Mouse (Mus musculus) inflammation-experienced regulatory T-cells, adult 6 months (primary cell): ENCODE measurements around the gene H6pd. TPM values are rescaled to one million over a fixed set of nuclear protein-coding genes. Genes with fewer than 3 reads are reported as not detected.

ENCODE experiments used
- ATAC-seq: one replicate; pipeline ENCODE4 v1.8.0; 2017
- polyA plus RNA-seq, 3 experiments: library from polyadenylated mRNA; unstranded; fragments of 100-300 nt; shearing (Covaris generic); gene quantifications; one replicate each; pipeline ENCODE4 v1.2.1; 2017

Gene H6pd
- polyA plus RNA-seq, 3 experiments from 2014 or later: 4.1 to 5.9 (median 5.0) TPM

DNA sequence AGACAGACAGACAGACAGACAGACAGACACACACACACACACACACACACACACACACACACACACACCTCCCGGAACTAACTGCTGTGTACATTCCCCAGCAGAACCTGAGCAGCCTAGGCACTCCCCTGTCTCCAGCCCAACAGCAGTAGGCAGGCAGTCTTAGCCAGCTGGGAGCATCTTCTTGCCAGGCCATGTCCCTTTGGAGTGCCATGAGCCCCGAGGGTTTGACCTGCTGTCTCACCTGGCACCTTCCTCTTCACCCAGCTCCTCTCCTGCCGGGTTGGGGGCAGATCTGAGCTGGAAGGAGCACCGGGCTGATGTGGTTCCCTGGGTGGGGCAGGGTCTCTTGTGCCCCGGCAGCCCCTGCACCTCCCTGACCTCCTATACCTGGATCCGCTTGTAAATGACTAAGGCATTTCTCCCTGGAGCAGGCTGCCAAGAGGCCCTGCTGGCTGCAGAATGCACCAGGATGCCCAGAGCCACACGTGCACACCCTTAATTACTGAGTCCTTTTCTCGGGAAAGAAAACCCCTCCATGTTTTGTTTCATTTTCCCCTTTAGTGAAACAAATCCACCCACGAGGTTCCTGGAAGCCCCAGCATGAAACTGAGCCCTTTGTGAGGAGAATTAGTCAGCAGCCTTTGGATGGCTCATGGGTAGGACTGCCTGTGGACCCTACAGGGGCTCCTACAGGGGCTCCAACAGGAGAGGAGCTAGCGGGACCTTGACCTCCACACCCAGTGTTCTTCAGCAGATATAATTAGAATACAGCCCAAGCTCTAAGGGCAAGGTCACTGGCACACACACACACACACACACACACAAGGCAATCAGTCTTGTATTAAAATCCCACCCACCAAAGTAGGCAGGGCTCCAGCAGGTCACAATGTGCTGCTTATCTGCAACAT, 65.7 kb downstream of the H6pd start:
- no peak for ATAC-seq

- no peak for ATAC-seq
These were observed 67.6 kb downstream of the H6pd start for GRCm38 (mm10) chr4:149941067-149941755.

DNA sequence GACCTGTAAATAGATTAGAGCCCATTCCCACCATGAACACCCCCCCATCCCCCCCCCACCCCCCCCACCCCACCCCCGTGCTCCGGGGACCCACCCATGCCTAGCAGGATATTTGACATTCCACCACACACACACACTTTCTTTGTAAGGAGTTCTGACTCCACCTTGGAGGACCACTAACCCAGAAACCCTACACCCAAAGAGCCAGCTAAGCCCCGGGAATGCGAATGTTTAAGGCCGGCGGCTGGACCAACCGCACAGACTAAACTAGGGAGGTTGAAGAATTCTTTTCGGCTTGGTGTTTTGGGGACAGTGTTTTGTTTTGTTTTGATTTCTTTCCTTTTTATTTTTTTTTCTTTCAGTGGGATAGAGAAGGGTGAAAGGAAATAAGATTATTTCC, 70.1 kb downstream of the H6pd start:
- no peak for ATAC-seq

DNA sequence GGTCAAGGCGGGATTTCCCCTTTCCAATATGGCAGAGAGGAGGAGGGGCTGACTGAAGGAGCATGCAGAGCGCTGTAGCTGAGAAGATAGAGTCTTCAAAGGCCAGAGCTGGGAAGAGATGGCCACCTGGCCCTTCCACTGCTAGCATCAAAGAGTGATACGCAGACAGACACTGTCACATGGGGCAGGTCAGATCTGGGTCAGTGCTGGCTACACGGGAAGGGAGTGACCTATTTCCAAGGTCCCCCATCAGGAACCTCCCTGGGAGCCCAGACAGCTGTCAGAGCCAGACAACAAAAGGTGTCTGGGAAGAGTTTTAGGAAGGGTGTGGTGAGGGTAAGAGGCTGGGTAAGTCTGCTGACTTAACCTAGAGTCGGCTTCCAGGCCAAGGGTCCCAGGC, 71.9 kb downstream of the H6pd start:
- no peak for ATAC-seq

GRCm38 (mm10) chr4:149935470-149935869, 73.4 kb downstream of the H6pd start:
- ATAC-seq: no peak

DNA sequence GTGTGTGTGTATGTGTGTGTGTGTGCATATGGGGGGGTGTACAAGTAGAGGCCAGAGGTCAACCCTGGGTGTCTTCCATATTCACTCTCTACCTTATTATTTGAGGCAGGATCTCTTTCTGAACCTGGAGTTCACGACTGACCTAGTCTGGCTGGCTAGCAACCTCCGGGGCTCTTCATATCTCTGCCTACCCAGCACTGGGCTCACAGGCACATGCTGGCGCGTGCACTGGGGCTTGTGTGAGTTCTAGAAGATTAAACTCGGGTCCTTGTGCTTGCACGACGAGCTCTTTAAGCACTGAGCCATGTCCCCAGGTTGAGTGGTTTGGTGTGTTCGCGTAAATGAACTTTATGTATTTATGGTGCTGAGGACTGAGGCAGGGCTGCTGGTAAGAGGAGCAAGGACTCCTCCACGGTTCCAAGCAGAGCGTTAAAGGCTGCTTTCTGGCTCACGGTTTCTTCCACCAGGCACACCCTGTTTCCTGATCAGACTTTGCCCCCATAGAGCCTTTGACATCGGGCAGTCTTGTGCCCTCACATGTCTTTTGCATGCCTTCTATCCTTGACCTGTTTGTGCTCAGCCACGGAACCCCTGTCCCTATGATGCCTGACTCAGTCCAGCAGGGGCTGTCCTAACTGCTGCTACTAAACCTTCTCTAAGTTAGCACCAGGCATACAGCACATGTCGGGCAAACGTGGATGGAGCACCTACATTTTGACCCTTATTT, 75.1 kb downstream of the H6pd start:
- no peak for ATAC-seq

GRCm38 (mm10) chr4:149933025-149933424, 75.8 kb downstream of the H6pd start:
- ATAC-seq: no peak

- no peak for ATAC-seq
These were observed 76.6 kb downstream of the H6pd start for GRCm38 (mm10) chr4:149932108-149932815.

- ATAC-seq: no peak
These were observed 78.1 kb downstream of the H6pd start for GRCm38 (mm10) chr4:149930755-149931154.

Other genes starting within 250 kb of the H6pd start
- gene Slc25a33, start 234.7 kb downstream of the H6pd start, polyA plus RNA-seq: 1 to 10 TPM; 2.5 to 7.1 (median 3.4) TPM
- 1 to 10 TPM; 1.7 to 8.9 (median 7.9) TPM for gene Spsb1, start 54.0 kb downstream of the H6pd start, polyA plus RNA-seq
- under 1 TPM; 0.16 to 0.36 (median 0.33) TPM for gene Gpr157, start 78.3 kb upstream of the H6pd start, polyA plus RNA-seq
- not detected for gene Slc2a5, start 110.3 kb upstream of the H6pd start, polyA plus RNA-seq
- gene Slc2a7, start 139.9 kb upstream of the H6pd start, polyA plus RNA-seq: not detected
- gene Car6, start 192.3 kb upstream of the H6pd start, polyA plus RNA-seq: not detected
- 100 to 1,000 TPM; 503 to 566 (median 560) TPM for gene Eno1, start 227.7 kb upstream of the H6pd start, polyA plus RNA-seq